In the genomic region with DNA sequence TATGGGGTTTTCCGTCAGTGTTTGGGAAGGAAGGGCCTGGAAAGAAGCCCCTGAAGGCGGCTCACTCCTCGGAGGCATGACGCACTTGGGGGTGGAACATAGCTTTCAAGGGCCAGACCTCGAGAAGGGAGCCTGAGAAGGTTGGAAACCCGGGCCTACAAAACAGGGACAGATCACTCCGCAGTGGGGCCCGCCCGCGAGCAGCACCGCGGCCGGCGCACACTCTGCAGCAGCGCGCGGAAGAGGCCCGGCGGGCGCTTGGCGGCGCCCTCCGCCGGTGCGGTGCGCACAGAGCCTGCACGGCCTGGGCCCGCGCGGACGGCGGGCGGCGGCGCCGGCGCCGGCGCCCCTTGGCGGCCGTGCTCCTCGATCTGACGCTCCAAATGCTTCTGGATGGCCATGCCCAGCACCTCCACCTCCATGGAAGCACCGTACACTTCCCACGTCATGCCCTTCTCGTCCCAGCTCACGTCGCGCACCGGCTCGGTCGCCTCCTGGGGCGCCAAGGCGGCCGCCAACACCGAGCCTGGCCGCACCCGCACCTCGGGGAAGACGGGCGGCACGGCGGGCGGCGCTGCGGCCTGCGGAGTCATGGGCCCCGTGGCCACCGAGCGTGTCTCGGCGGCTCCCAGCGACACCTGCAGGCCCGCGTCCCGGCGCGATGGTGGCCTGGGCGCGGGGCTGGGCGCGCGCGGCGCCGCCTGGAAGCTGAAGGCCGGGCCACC, we compare ENCODE assay signal across 8 mouse cellular contexts. TPM values are rescaled to one million over a fixed set of nuclear protein-coding genes. Genes with fewer than 3 reads are reported as not detected.
DNase-seq lines count a peak whose midpoint lies in the region; ATAC-seq and TF ChIP-seq lines count a peak whose summit lies in the region.

No protein-coding gene starts in this region.

- peak overlapping the region; percentile 67 for H3K4me2 ChIP-seq in lung, embryonic 15.5 days
- peak overlapping the region; percentile 26 for H3K4me2 ChIP-seq in forebrain, postnatal 0 days (ENCODE audit: low read depth)
- peak overlapping the region; percentile 74 for H3K4me2 ChIP-seq in limb, embryonic 12.5 days

- H3K9ac ChIP-seq in lung, embryonic 15.5 days = no peak overlapping the region; the same call in 1 of the 2 replicates
- H3K9ac ChIP-seq in forebrain, postnatal 0 days = peak overlapping the region; percentile 37; the same call in 1 of the 2 replicates
- peak overlapping the region; percentile 44 for H3K9ac ChIP-seq in limb, embryonic 12.5 days (replicated peaks)

- H3K27ac ChIP-seq in lung, embryonic 15.5 days = no peak overlapping the region
- H3K27ac ChIP-seq in forebrain, postnatal 0 days (ENCODE audit: low read depth, low read length) = no peak overlapping the region
- no peak overlapping the region for H3K27ac ChIP-seq in limb, embryonic 12.5 days

- peaks cover 56% of the 10 kb centered on the region for H3K27me3 ChIP-seq in lung, embryonic 15.5 days
- no peaks in the 10 kb centered on the region; the same call in 1 of the 2 replicates for H3K27me3 ChIP-seq in forebrain, postnatal 0 days (ENCODE audit: insufficient read depth, low read length)
- peaks cover 81% of the 10 kb centered on the region for H3K27me3 ChIP-seq in limb, embryonic 12.5 days

- H3K4me1 ChIP-seq in lung, embryonic 15.5 days = peaks cover 7% of the 10 kb centered on the region
- H3K4me1 ChIP-seq in forebrain, postnatal 0 days (ENCODE audit: insufficient read depth) = no peaks in the 10 kb centered on the region
- H3K4me1 ChIP-seq in limb, embryonic 12.5 days (replicated peaks) = peaks cover 13% of the 10 kb centered on the region

- ATAC-seq in lung, embryonic 15.5 days (ENCODE audit: borderline replicate concordance, extremely low read depth, low FRiP score, low TSS enrichment) = no peak
- peak; percentile 70 for ATAC-seq in forebrain, postnatal 0 days
- peak; percentile 48; the same call in 1 of the 2 replicates for ATAC-seq in limb, embryonic 12.5 days (ENCODE audit: insufficient number of reproducible peaks, insufficient read depth, low FRiP score, low TSS enrichment, low read depth)

- no peak for TF ChIP-seq CTCF in forebrain, postnatal 0 days (IDR thresholded peaks at IDR 0.05; ENCODE audit: low read depth)

- under 1% methylated on average over 83 of the region's 87 CpGs for WGBS in lung, embryonic 15.5 days
- 4% methylated on average over 85 of the region's 87 CpGs for WGBS in forebrain, postnatal 0 days
- WGBS in limb, embryonic 12.5 days = 1% methylated on average over 86 of the region's 87 CpGs

- peak overlapping the region; percentile 39 for H3K4me3 ChIP-seq in lung, embryonic 15.5 days
- no peak overlapping the region for H3K4me3 ChIP-seq in forebrain, postnatal 0 days (ENCODE audit: low read depth, low read length)
- peak overlapping the region; percentile 43 for H3K4me3 ChIP-seq in limb, embryonic 12.5 days (replicated peaks)

- H3K36me3 ChIP-seq in lung, embryonic 15.5 days = no peaks in the 10 kb centered on the region
- H3K36me3 ChIP-seq in forebrain, postnatal 0 days (ENCODE audit: insufficient read depth) = peaks cover 72% of the 10 kb centered on the region
- no peaks in the 10 kb centered on the region for H3K36me3 ChIP-seq in limb, embryonic 12.5 days

- no peaks in the 10 kb centered on the region for H3K9me3 ChIP-seq in lung, embryonic 15.5 days
- H3K9me3 ChIP-seq in forebrain, postnatal 0 days (ENCODE audit: low read length) = no peaks in the 10 kb centered on the region
- no peaks in the 10 kb centered on the region for H3K9me3 ChIP-seq in limb, embryonic 12.5 days

- DNase-seq in lung, postnatal 36 days = no peak
- peak; percentile 53 for DNase-seq in cerebellum, adult 8-10 months
- DNase-seq in forebrain, postnatal 0 days = peak; percentile 59
- peak; percentile 35 for DNase-seq in retina, embryonic 14.5 days (ENCODE audit: low spot score)
- no peak for DNase-seq in thymus, postnatal 25 days
- no peak for DNase-seq in layer of hippocampus, adult 18-20 months (ENCODE audit: low spot score in 2 of 2)

RNA-seq across cellular contexts. Expression of gene Gprin1, which starts 12.0 kb away (rescaled TPM):
- 0.24 and 0.42 TPM in 2 replicates for polyA plus RNA-seq in lung, embryonic 15.5 days (2015; fragmentation: Nextera tagmentation; extraction: Ambion mirVana)
- 213 and 219 TPM in 2 replicates for total RNA-seq in forebrain, postnatal 0 days (2014; rRNA removed)
- polyA plus RNA-seq in forebrain, postnatal 0 days (2015; fragmentation: Nextera tagmentation; extraction: Ambion mirVana) = 37.1 and 39.0 TPM in 2 replicates
- 0.45 and 0.51 TPM in 2 replicates for polyA plus RNA-seq in limb, embryonic 12.5 days (2016; fragmentation: Nextera tagmentation; extraction: Ambion mirVana)
- total RNA-seq in layer of hippocampus, adult 18-20 months (2021) = 100 to 1,000 TPM; 146 to 150 TPM

RNA-seq across cellular contexts. Expression of gene Sncb, which starts 28.7 kb away (rescaled TPM):
- 0.21 TPM in 1 of 2 replicates, not detected in the other for polyA plus RNA-seq in lung, embryonic 15.5 days (2015; fragmentation: Nextera tagmentation; extraction: Ambion mirVana)
- total RNA-seq in forebrain, postnatal 0 days (2014; rRNA removed) = 32.7 and 38.1 TPM in 2 replicates
- 122 and 137 TPM in 2 replicates for polyA plus RNA-seq in forebrain, postnatal 0 days (2015; fragmentation: Nextera tagmentation; extraction: Ambion mirVana)
- polyA plus RNA-seq in limb, embryonic 12.5 days (2016; fragmentation: Nextera tagmentation; extraction: Ambion mirVana) = not detected in 2 replicates
- 100 to 1,000 TPM; 687 to 705 TPM for total RNA-seq in layer of hippocampus, adult 18-20 months (2021)

RNA-seq across cellular contexts. Expression of gene Cdhr2, which starts 36.4 kb away (rescaled TPM):
- 0.10 and 0.13 TPM in 2 replicates for polyA plus RNA-seq in lung, embryonic 15.5 days (2015; fragmentation: Nextera tagmentation; extraction: Ambion mirVana)
- 0.76 and 0.85 TPM in 2 replicates for total RNA-seq in forebrain, postnatal 0 days (2014; rRNA removed)
- 0.24 and 0.53 TPM in 2 replicates for polyA plus RNA-seq in forebrain, postnatal 0 days (2015; fragmentation: Nextera tagmentation; extraction: Ambion mirVana)
- polyA plus RNA-seq in limb, embryonic 12.5 days (2016; fragmentation: Nextera tagmentation; extraction: Ambion mirVana) = 0.05 and 0.08 TPM in 2 replicates
- under 1 TPM; 0.20 to 0.22 TPM for total RNA-seq in layer of hippocampus, adult 18-20 months (2021)

RNA-seq across cellular contexts. Expression of gene Rnf44, which starts 43.9 kb away (rescaled TPM):
- 52.2 and 53.0 TPM in 2 replicates for polyA plus RNA-seq in lung, embryonic 15.5 days (2015; fragmentation: Nextera tagmentation; extraction: Ambion mirVana)
- 48.5 and 56.3 TPM in 2 replicates for total RNA-seq in forebrain, postnatal 0 days (2014; rRNA removed)
- 42.0 and 50.8 TPM in 2 replicates for polyA plus RNA-seq in forebrain, postnatal 0 days (2015; fragmentation: Nextera tagmentation; extraction: Ambion mirVana)
- 70.0 and 71.8 TPM in 2 replicates for polyA plus RNA-seq in limb, embryonic 12.5 days (2016; fragmentation: Nextera tagmentation; extraction: Ambion mirVana)
- total RNA-seq in layer of hippocampus, adult 18-20 months (2021) = 100 to 1,000 TPM; 164 to 179 TPM

RNA-seq across cellular contexts. Expression of gene Eif4e1b, which starts 46.1 kb away (rescaled TPM):
- polyA plus RNA-seq in lung, embryonic 15.5 days (2015; fragmentation: Nextera tagmentation; extraction: Ambion mirVana) = not detected in 2 replicates
- not detected in 2 replicates for total RNA-seq in forebrain, postnatal 0 days (2014; rRNA removed)
- not detected in 2 replicates for polyA plus RNA-seq in forebrain, postnatal 0 days (2015; fragmentation: Nextera tagmentation; extraction: Ambion mirVana)
- not detected in 2 replicates for polyA plus RNA-seq in limb, embryonic 12.5 days (2016; fragmentation: Nextera tagmentation; extraction: Ambion mirVana)
- not detected for total RNA-seq in layer of hippocampus, adult 18-20 months (2021)

Comparison
In these comparisons a context has a peak if more than half of its experiments do, and no peak if none do; other contexts are left out.
1. DNase-seq: peak in cerebellum, adult 8-10 months (single experiment), forebrain, postnatal 0 days (single experiment) and retina, embryonic 14.5 days (single experiment); none in lung, postnatal 36 days (single experiment), thymus, postnatal 25 days (single experiment) and layer of hippocampus, adult 18-20 months (0 of 2).
2. RNA of gene Gprin1, which starts 12.0 kb away (polyA plus RNA-seq): 37.1 to 39.0 TPM in forebrain, postnatal 0 days; 0.45 to 0.51 TPM in limb, embryonic 12.5 days and 0.24 to 0.42 TPM in lung, embryonic 15.5 days; every median in the first group is over 10 times any median in the second.
3. RNA of gene Sncb, which starts 28.7 kb away (polyA plus RNA-seq): 122 to 137 TPM in forebrain, postnatal 0 days; 0.21 TPM in lung, embryonic 15.5 days and not detected in limb, embryonic 12.5 days; every median in the first group is over 100 times any median in the second.
4. Peak in every context shown above with its lines, with median percentiles within 50 percentile points of each other: H3K4me2 ChIP-seq.